Comparison of ENCODE assay signal across 24 mouse cellular contexts in genomic region chr1:57953586-57954375, GRCm38 (mm10). TPM values are rescaled to one million over a fixed set of nuclear protein-coding genes. Genes with fewer than 3 reads are reported as not detected.
DNase-seq lines count a peak whose midpoint lies in the region; ATAC-seq and TF ChIP-seq lines count a peak whose summit lies in the region.
"Had no signal": no experiment of that assay in that cellular context is flagged by ENCODE, and none has a peak within 500 bp of the region (broad histone marks: within the 10 kb centered on the region; RNA-seq: fewer than 3 reads in every experiment).

No protein-coding gene starts in this region.

- ATAC-seq in forebrain, embryonic 12.5 days (ENCODE audit: low FRiP score) = no peak
- ATAC-seq in forebrain, embryonic 11.5 days (replicated peaks; ENCODE audit: low FRiP score) = no peak
- no peak for ATAC-seq in lung, embryonic 15.5 days (ENCODE audit: borderline replicate concordance, extremely low read depth, low FRiP score, low TSS enrichment)
- ATAC-seq: forebrain, embryonic 13.5 days; hindbrain, embryonic 16.5 days had no signal

- TF ChIP-seq POLR2A in MEL (IDR thresholded peaks at IDR 0.05; ENCODE audit: control insufficient read depth in 1 of 2, insufficient read depth in 1 of 2, low read depth in 1 of 2, low read length in 2 of 2, poor library complexity in 1 of 2) = no peak

- DNase-seq in forebrain, embryonic 11.5 days (ENCODE audit: low spot score) = no peak
- DNase-seq in lung, postnatal 4 days = no peak
- peak; percentile 4 for DNase-seq in retina, adult 2 months (ENCODE audit: low read depth, low spot score)
- DNase-seq in retina, postnatal 1 day = no peak
- DNase-seq in MEL (ENCODE audit: low read depth, low spot score) = peak; percentile 74
- no peak for DNase-seq in layer of hippocampus, postnatal 36 days
- DNase-seq: adrenal gland, adult 2 months; adrenal gland, postnatal 14 days; cerebellum, adult 11 months; cerebellum, adult 2 months; cerebellum, adult 9-11 months; cerebellum, postnatal 25 days; gastrocnemius, postnatal 10 days; gastrocnemius, postnatal 36 days; heart, postnatal 36 days had no signal

- no peak for TF ChIP-seq CTCF in MEL (IDR thresholded peaks at IDR 0.05 in 2 of 3, conservative IDR thresholded peaks at IDR 0.05 in 1 of 3; ENCODE audit: control insufficient read depth in 1 of 3, insufficient read depth in 1 of 3, low read depth in 2 of 3, low read length in 3 of 3, poor library complexity in 1 of 3, severe bottlenecking in 1 of 3)

- 86% methylated on average over 16 of the region's 16 CpGs for WGBS in forebrain, embryonic 12.5 days
- WGBS in forebrain, embryonic 11.5 days = 89% methylated on average over 16 of the region's 16 CpGs
- 82% methylated on average over 16 of the region's 16 CpGs for WGBS in lung, embryonic 15.5 days

- H3K4me3 ChIP-seq in forebrain, embryonic 12.5 days (replicated peaks) = no peak overlapping the region
- H3K4me3 ChIP-seq in forebrain, embryonic 11.5 days (ENCODE audit: low read depth, low read length) = no peak overlapping the region
- no peak overlapping the region for H3K4me3 ChIP-seq in lung, embryonic 15.5 days
- H3K4me3 ChIP-seq in MEL (ENCODE audit: control insufficient read depth in 1 of 2, insufficient read depth in 1 of 2, low read depth in 2 of 2, low read length in 2 of 2) = peak overlapping the region; percentile 56 to 74
- H3K4me3 ChIP-seq: embryonic facial prominence, embryonic 12.5 days; embryonic facial prominence, embryonic 15.5 days; forebrain, embryonic 13.5 days; hindbrain, embryonic 10.5 days; hindbrain, embryonic 13.5 days had no signal

- no peaks in the 10 kb centered on the region for H3K27me3 ChIP-seq in forebrain, embryonic 12.5 days
- H3K27me3 ChIP-seq in forebrain, embryonic 11.5 days (ENCODE audit: control insufficient read depth, insufficient read depth, low read length) = no peaks in the 10 kb centered on the region
- H3K27me3 ChIP-seq in lung, embryonic 15.5 days = no peaks in the 10 kb centered on the region
- no peaks in the 10 kb centered on the region for H3K27me3 ChIP-seq in MEL (ENCODE audit: control insufficient read depth in 1 of 2, insufficient read depth in 2 of 2, low read length in 2 of 2)
- H3K27me3 ChIP-seq: embryonic facial prominence, embryonic 12.5 days; embryonic facial prominence, embryonic 15.5 days; forebrain, embryonic 13.5 days; hindbrain, embryonic 13.5 days had no signal

- H3K36me3 ChIP-seq in forebrain, embryonic 12.5 days (replicated peaks) = peaks cover 18% of the 10 kb centered on the region
- H3K36me3 ChIP-seq in forebrain, embryonic 11.5 days (ENCODE audit: control insufficient read depth, insufficient read depth, low read length) = no peaks in the 10 kb centered on the region
- peaks cover 26% of the 10 kb centered on the region for H3K36me3 ChIP-seq in lung, embryonic 15.5 days
- peaks cover 0 to 4% of the 10 kb centered on the region in 2 experiments; a peak in 3 of 4 replicates for H3K36me3 ChIP-seq in MEL (ENCODE audit: control insufficient read depth in 1 of 2, insufficient read depth in 2 of 2, low read length in 2 of 2)

- 0 out of 2 replicates have a peak overlapping the region, but pooled peaks have one; percentile 8 for H3K27ac ChIP-seq in forebrain, embryonic 12.5 days
- H3K27ac ChIP-seq in forebrain, embryonic 11.5 days (ENCODE audit: low read depth, low read length) = no peak overlapping the region
- 0 out of 2 replicates have a peak overlapping the region, but pooled peaks have one; percentile 5 for H3K27ac ChIP-seq in lung, embryonic 15.5 days
- H3K27ac ChIP-seq in MEL (ENCODE audit: control insufficient read depth, low read depth, low read length) = peak overlapping the region; percentile 16
- H3K27ac ChIP-seq: embryonic facial prominence, embryonic 12.5 days; embryonic facial prominence, embryonic 15.5 days; forebrain, embryonic 13.5 days; hindbrain, embryonic 10.5 days; hindbrain, embryonic 13.5 days had no signal

- no peak for TF ChIP-seq EP300 in MEL (IDR thresholded peaks at IDR 0.05; ENCODE audit: low read depth in 1 of 2, low read length in 2 of 2)

- H3K79me2 ChIP-seq in MEL (ENCODE audit: control insufficient read depth, insufficient read depth, low read length, poor library complexity) = no peaks in the 10 kb centered on the region

- no peak overlapping the region for H3K4me2 ChIP-seq in forebrain, embryonic 12.5 days
- H3K4me2 ChIP-seq in forebrain, embryonic 11.5 days (ENCODE audit: low read depth, low read length, severe bottlenecking) = no peak overlapping the region
- H3K4me2 ChIP-seq in lung, embryonic 15.5 days = no peak overlapping the region
- H3K4me2 ChIP-seq: embryonic facial prominence, embryonic 12.5 days; embryonic facial prominence, embryonic 15.5 days; forebrain, embryonic 13.5 days; heart, embryonic 11.5 days; hindbrain, embryonic 13.5 days had no signal

- TF ChIP-seq RAD21 in MEL (IDR thresholded peaks at IDR 0.05; ENCODE audit: low read depth, low read length) = no peak

- H3K4me1 ChIP-seq in forebrain, embryonic 12.5 days = 0 out of 2 replicates have a peak, but pooled peaks cover 17% of the 10 kb centered on the region
- H3K4me1 ChIP-seq in forebrain, embryonic 11.5 days (replicated peaks; ENCODE audit: control insufficient read depth, insufficient read depth, low read length) = no peaks in the 10 kb centered on the region
- H3K4me1 ChIP-seq in lung, embryonic 15.5 days = 0 out of 2 replicates have a peak, but pooled peaks cover 3% of the 10 kb centered on the region
- peaks cover 0 to 3% of the 10 kb centered on the region in 2 experiments; a peak in 1 of 4 replicates for H3K4me1 ChIP-seq in MEL (ENCODE audit: control insufficient read depth in 1 of 2, insufficient read depth in 2 of 2, low read length in 2 of 2)
- H3K4me1 ChIP-seq: embryonic facial prominence, embryonic 15.5 days had no signal

- H3K9me3 ChIP-seq in forebrain, embryonic 12.5 days = no peaks in the 10 kb centered on the region
- H3K9me3 ChIP-seq in forebrain, embryonic 11.5 days (ENCODE audit: control insufficient read depth, low read length) = no peaks in the 10 kb centered on the region
- H3K9me3 ChIP-seq in lung, embryonic 15.5 days = no peaks in the 10 kb centered on the region
- H3K9me3 ChIP-seq in MEL (replicated peaks; ENCODE audit: insufficient read depth, low read length) = no peaks in the 10 kb centered on the region
- H3K9me3 ChIP-seq: embryonic facial prominence, embryonic 12.5 days; embryonic facial prominence, embryonic 15.5 days; forebrain, embryonic 13.5 days; hindbrain, embryonic 10.5 days; hindbrain, embryonic 13.5 days had no signal

- H3K9ac ChIP-seq in forebrain, embryonic 12.5 days = no peak overlapping the region
- no peak overlapping the region for H3K9ac ChIP-seq in forebrain, embryonic 11.5 days (ENCODE audit: low read length)
- H3K9ac ChIP-seq in lung, embryonic 15.5 days = no peak overlapping the region
- peak overlapping the region; percentile 55 for H3K9ac ChIP-seq in MEL (ENCODE audit: control insufficient read depth, low read depth, low read length, poor library complexity, severe bottlenecking)
- H3K9ac ChIP-seq: embryonic facial prominence, embryonic 12.5 days; embryonic facial prominence, embryonic 15.5 days; forebrain, embryonic 13.5 days; hindbrain, embryonic 13.5 days had no signal

TF ChIP-seq in MEL, 35 proteins besides CTCF, POLR2A, EP300 and RAD21:
- TF ChIP-seq USF1 (IDR thresholded peaks at IDR 0.05; ENCODE audit: low read depth, low read length) = peak; percentile 49; the same call in 1 of the 2 replicates
- TF ChIP-seq ELF1 (IDR thresholded peaks at IDR 0.05; ENCODE audit: low read depth, low read length) = peak; percentile 9; the same call in 1 of the 2 replicates
- no peak for TF ChIP-seq BHLHE40 (IDR thresholded peaks at IDR 0.05; ENCODE audit: borderline replicate concordance, low read depth, low read length)
- TF ChIP-seq GATA1 (IDR thresholded peaks at IDR 0.05; ENCODE audit: low read depth, low read length) = 0 out of 2 replicates have a peak, but pooled peaks have one; percentile 13
- TF ChIP-seq TBP (IDR thresholded peaks at IDR 0.05; ENCODE audit: low read depth, low read length) = peak; percentile 99
- peak; percentile 85 for TF ChIP-seq MAFK (IDR thresholded peaks at IDR 0.05; ENCODE audit: borderline replicate concordance, low read depth, low read length)

RNA-seq across cellular contexts. Expression of gene Sgo2a, which starts 42.0 kb away (rescaled TPM):
- polyA plus RNA-seq in forebrain, embryonic 12.5 days (2016; fragmentation: Nextera tagmentation; extraction: Ambion mirVana) = 26.8 and 29.3 TPM in 2 replicates
- 28.0 and 31.0 TPM in 2 replicates for polyA plus RNA-seq in forebrain, embryonic 11.5 days (2014; fragmentation: Nextera tagmentation; extraction: Ambion mirVana)
- 24.7 and 25.4 TPM in 2 replicates for polyA plus RNA-seq in lung, embryonic 15.5 days (2015; fragmentation: Nextera tagmentation; extraction: Ambion mirVana)
- 12.3 and 14.2 TPM in 2 replicates for total RNA-seq in MEL (2012; rRNA removed)
- 10 to 100 TPM; 11.5 to 48.8 TPM for polyA plus RNA-seq in MEL (2012; ENCODE audit: insufficient read depth in 1 of 2, insufficient read length in 2 of 2, low read depth in 1 of 2, low replicate concordance in 2 of 2, missing spikeins in 1 of 2)
- total RNA-seq in layer of hippocampus, postnatal 36 days (2021) = under 1 TPM; 0.50 to 0.58 TPM

Comparison
In these comparisons a context has a peak if more than half of its experiments do, and no peak if none do; other contexts are left out.
1. DNase-seq: peak in retina, adult 2 months (single experiment) and MEL (single experiment); none in forebrain, embryonic 11.5 days (single experiment), lung, postnatal 4 days (0 of 2), retina, postnatal 1 day (single experiment) and layer of hippocampus, postnatal 36 days (0 of 2).
2. H3K4me3 ChIP-seq: peak in MEL (2 of 2); none in forebrain, embryonic 12.5 days (single experiment), forebrain, embryonic 11.5 days (single experiment) and lung, embryonic 15.5 days (single experiment).